Mouse (Mus musculus): ENCODE results near the gene Abi2. TPM values are rescaled to one million over a fixed set of nuclear protein-coding genes. Genes with fewer than 3 reads are reported as not detected.

The Abi2 gene
- polyA plus RNA-seq, 1 experiment from 2014 or later = 50.6 TPM

DNA sequence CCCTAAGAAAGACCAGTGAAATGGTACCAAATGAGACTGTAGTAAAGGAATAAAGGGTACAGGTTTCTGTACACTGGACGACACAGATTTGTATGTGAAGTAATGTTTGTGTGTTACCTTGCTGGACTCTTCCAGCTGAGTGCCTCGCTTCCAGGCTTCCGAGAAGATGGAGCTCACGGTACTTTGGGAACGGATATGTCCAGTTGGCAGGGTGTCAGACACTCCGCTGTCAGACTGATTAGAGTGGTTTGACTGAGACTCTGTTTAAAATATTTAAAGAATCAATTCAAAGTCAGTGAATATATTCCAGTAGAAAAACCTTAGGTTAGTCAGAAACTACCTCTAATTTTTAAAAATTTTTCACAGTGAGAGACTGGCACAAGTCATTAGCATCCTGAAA, 84.0 kb downstream of the Abi2 start:
- Histone ChIP-seq H3K4me1 (no peaks in the 10 kb centered on the region), H3K27me3 (ENCODE audit: poor library complexity, severe bottlenecking) (no peaks in the 10 kb centered on the region), H3K36me3 (replicated peaks) (peaks cover 93% of the 10 kb centered on the region), H3K9me3 (no peaks in the 10 kb centered on the region), H3K4me3 (no peak overlapping the region), H3K27ac (no peak overlapping the region)
- 93% methylated on average over 6 of the region's 6 CpGs for WGBS
- no peak for DNase-seq (ENCODE audit: extremely low spot score, low spot score)

DNA sequence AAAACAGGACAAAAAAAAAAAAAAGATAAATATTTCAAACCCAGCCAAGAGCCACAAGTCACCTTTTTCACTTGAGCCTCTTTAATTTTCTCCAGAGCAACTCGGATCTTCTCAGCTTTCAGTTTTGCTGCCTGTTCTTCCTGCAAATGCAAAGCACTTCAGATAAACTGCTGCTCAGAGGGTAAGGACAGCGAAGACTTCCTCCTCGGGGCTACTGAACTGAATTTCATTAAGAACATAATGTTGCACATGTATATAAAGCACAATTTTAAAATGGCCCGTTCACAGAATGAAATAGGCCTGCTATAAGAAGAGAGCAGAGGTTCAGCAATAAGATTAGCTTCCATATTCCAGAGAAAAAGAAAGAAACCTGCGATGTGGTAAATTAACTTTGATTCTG, 94.0 kb downstream of the Abi2 start:
- H3K27ac ChIP-seq = no peak overlapping the region
- WGBS = 81% methylated on average over 5 of the region's 5 CpGs
- H3K9me3 ChIP-seq = no peaks in the 10 kb centered on the region
- DNase-seq (ENCODE audit: extremely low spot score, low spot score) = no peak
- H3K4me1 ChIP-seq = no peaks in the 10 kb centered on the region
- no peaks in the 10 kb centered on the region for H3K27me3 ChIP-seq (ENCODE audit: poor library complexity, severe bottlenecking)
- H3K36me3 ChIP-seq (replicated peaks) = peaks cover 31% of the 10 kb centered on the region
- H3K4me3 ChIP-seq = no peak overlapping the region

DNA sequence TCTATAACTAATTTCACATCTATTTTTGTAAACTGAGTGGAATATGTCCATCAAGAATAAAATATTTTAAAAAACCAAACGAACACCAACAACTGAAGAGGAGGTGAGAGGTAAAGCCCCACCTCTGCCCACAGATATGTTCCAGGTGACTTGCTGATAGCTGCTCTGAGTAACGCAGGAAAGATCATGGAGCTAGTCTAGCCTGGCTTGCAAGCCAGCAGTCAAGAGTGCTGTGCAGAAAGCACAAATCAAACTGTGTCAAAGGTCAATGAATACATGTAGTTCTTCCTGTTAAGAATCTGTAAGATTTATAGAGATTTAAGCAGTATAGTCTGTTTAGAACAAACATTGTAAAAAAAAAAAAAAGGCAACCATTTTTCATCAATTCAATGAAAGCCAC, 101.2 kb downstream of the Abi2 start:
- 92% methylated on average over 2 of the region's 2 CpGs for WGBS
- peaks cover 33% of the 10 kb centered on the region for H3K36me3 ChIP-seq (replicated peaks)
- no peak for DNase-seq (ENCODE audit: extremely low spot score, low spot score)

DNA sequence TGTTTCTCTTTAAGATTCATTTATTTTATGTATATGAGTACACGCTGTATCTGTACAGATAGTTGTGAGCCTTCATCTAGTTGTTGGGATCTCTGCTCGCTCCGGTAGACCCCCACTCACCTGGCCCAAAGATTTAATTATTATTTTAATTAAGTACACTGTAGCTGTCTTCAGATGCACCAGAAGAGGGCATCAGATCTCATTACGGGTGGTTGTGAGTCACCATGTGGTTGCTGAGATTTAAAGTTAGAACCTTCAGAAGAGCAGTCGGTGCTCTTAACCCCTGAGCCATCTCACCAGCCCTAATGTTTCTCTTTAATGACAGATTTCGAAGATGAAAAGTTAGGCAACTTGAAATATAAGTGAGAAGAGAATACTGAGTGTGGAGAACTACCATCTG, 120.7 kb downstream of the Abi2 start:
- Histone ChIP-seq H3K27ac (no peak overlapping the region), H3K36me3 (replicated peaks) (peaks cover 65% of the 10 kb centered on the region), H3K27me3 (ENCODE audit: poor library complexity, severe bottlenecking) (no peaks in the 10 kb centered on the region), H3K4me3 (no peak overlapping the region), H3K4me1 (no peaks in the 10 kb centered on the region), H3K9me3 (no peaks in the 10 kb centered on the region)
- WGBS = 93% methylated on average over 6 of the region's 6 CpGs
- no peak for DNase-seq (ENCODE audit: extremely low spot score, low spot score)

More for the DNA sequence above, 101.2 kb downstream of the Abi2 start:
- Histone ChIP-seq H3K27me3 (ENCODE audit: poor library complexity, severe bottlenecking) (no peaks in the 10 kb centered on the region), H3K4me3 (no peak overlapping the region), H3K4me1 (no peaks in the 10 kb centered on the region), H3K27ac (no peak overlapping the region), H3K9me3 (no peaks in the 10 kb centered on the region)

DNA sequence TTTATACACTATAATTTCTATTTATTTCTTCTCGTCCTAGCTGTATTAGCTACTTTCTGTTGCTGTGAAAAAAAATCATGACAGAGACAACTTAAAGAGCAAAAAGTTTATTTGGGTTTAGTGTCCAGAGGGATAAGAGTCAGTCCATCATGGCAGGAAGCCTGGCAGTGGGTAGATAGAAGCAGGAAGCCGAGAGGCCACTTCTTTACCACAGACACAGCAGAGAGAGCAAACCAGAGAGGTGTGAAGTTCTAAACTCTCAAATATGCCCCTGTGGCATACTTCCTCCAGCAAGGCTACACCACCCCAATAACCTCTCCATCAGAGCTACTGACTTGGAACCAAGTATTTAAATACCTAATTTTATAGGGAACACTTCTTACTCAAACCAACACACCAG, 121.2 kb downstream of the Abi2 start:
- no peak overlapping the region for H3K4me3 ChIP-seq
- no peaks in the 10 kb centered on the region for H3K4me1 ChIP-seq
- H3K27ac ChIP-seq = no peak overlapping the region
- no peaks in the 10 kb centered on the region for H3K9me3 ChIP-seq
- 88% methylated on average over 2 of the region's 2 CpGs for WGBS
- no peak for DNase-seq (ENCODE audit: extremely low spot score, low spot score)
- peaks cover 60% of the 10 kb centered on the region for H3K36me3 ChIP-seq (replicated peaks)
- no peaks in the 10 kb centered on the region for H3K27me3 ChIP-seq (ENCODE audit: poor library complexity, severe bottlenecking)

Other genes starting within 250 kb of the Abi2 start
- 7.1 and 9.0 TPM in 2 replicates for gene Nbeal1, start 229.0 kb upstream of the Abi2 start, polyA plus RNA-seq (2016; fragmentation: Nextera tagmentation; extraction: Ambion mirVana)
- gene Cyp20a1, start 66.3 kb upstream of the Abi2 start, polyA plus RNA-seq (2016; fragmentation: Nextera tagmentation; extraction: Ambion mirVana) = 23.9 and 25.6 TPM in 2 replicates
- 21.3 and 21.5 TPM in 2 replicates for gene Raph1, start 157.5 kb downstream of the Abi2 start, polyA plus RNA-seq (2016; fragmentation: Nextera tagmentation; extraction: Ambion mirVana)